Mouse (Mus musculus): Measurements from ENCODE around the gene Mast3.

Mast3 gene

GRCm38 (mm10) chr8:70760350-70760749 lies 44.5 kb downstream of the Mast3 start:
- no peak for DNase-seq (ENCODE audit: low spot score)

DNA sequence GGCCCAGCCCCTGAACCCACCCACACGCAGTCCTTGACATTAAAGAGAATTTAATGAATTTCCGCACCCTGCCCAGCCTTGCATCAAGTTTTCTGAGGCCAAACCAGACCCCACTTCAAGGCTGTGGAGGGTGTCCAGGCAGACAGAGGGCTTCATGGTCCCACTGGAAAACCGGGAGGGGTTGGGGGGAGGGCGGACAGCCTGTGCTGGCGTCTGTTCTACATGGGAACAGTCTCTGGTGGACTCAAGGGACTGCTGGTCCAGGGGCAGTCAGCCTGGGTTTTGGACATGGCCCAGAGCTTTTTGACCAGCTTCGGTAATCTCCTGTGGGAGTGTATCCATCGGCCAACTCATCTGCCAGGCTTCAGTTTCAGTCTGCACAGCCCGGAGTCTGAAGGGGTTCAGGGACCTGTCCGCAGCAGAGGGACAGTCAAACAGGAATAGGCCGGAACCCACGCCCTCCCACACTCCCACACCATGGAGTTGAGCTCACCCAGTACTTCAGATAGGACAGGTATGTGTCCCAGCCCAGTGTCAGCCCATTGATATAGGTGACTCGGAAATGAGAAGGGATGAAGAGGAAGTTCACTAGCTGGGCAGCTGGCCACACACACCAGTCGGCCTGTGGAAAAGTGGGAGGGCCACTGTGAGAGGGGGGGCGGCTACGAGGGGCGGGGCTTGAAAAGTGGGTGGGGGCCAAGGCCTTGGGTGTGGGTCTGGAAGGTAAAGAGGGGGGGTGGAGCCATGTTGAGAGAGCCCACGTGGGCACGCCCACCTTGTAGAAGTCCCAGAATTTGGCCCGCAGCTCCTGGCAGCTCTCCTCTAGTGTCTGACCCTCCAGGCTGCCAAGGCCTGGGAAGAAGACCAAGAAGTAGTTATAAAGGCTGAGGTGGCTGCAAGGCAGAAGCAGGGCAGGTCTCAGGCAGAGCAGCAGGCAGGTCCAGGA lies 46.0 kb downstream of the Mast3 start:
- DNase-seq (ENCODE audit: low spot score), result no peak

- no peak for DNase-seq (ENCODE audit: low spot score)
Measured at GRCm38 (mm10) chr8:70758308-70758615, 46.6 kb downstream of the Mast3 start.

DNA sequence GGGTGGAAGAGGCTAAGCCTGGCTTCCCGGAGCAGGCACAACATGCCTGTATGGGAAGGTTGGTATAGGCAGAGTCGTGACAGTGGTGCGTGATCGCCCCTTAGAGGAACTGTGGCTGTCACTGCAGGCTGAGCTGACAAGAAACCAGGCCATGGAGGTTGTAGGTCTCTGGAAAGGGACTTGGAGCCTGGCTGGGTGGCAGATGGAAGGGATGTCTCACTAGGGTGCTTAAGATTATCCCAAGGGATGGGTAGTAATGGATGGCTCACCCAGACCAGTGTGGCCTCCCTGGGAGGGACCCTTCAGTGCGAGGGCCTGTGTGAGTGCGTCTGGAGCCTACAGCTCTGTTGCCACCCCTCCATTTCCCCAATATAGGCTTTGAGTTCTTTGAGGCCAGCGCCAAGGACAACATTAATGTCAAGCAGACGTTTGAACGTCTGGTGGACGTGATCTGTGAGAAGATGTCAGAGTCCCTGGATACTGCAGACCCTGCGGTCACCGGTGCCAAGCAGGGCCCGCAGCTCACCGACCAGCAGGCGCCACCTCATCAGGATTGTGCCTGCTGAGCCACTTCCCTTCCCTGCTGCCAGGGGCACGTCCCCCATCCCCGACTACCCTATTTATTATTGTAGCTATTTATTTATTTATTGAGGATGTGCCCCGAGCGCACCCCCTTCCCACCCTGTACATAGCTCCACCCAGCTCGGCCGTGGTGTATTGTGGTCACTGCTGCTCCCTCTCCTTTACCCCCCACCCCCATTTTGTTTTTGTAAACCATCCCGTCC lies 47.1 kb downstream of the Mast3 start:
- DNase-seq (ENCODE audit: low spot score), result peak; percentile 5

DNA sequence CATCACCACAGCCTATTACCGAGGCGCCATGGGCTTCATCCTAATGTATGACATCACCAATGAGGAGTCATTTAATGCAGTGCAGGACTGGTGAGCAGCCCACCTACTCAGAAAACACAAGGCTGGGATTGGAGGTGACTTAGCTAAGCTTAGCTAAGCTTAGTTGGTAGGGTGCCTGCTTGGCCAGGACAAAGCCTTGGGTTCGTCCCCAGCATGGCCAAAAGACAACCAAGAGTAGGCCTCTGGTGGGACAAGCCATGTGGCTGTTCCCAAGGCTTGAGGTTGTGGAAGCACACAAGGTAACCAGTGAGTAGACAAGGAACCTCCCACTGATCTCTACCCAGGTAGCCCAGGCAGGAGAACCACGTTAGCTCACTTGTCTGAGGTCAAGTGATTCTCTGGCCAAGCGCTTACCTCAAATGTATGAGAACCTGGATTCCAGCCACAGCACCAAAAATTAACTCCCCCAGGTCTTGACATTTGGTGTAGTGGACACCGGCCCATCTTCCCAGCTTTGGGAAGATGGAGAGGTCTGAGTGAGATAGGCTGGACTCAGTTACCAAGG lies 48.3 kb downstream of the Mast3 start:
- DNase-seq (ENCODE audit: low spot score), result no peak

DNA sequence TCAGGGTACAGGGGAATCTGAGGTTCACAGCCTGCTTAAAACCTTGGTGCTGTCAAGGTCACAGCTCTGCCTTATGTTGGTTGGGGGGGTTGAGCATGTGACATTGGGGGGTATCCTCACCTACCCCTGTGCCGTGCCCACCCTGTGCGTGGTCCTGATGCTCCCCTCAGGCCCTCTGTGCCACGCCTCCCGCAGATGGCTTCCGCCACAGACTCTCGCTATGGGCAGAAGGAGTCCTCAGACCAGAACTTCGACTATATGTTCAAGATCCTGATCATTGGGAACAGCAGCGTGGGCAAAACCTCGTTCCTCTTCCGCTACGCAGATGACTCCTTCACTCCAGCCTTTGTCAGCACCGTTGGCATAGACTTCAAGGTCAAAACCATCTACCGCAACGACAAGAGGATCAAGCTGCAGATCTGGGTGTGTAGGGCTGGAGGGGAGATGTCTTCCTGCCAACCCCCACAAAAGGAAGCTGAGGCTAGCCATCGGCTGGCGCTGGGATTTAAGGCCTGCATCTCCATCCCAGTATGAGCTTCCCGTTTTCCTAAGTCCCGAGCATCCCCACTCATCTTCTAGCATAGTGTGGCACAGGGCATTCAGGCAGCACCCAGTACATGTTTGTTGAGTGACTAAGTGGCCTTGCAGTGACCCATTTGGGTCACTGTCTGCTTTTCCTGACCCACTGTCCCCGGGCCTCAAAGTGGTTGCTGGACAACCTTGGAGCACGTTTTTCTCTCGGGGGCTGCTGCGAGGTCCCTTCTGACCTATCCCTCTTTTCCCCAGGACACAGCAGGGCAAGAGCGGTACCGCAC lies 49.0 kb downstream of the Mast3 start:
- DNase-seq (ENCODE audit: low spot score), result no peak

DNA sequence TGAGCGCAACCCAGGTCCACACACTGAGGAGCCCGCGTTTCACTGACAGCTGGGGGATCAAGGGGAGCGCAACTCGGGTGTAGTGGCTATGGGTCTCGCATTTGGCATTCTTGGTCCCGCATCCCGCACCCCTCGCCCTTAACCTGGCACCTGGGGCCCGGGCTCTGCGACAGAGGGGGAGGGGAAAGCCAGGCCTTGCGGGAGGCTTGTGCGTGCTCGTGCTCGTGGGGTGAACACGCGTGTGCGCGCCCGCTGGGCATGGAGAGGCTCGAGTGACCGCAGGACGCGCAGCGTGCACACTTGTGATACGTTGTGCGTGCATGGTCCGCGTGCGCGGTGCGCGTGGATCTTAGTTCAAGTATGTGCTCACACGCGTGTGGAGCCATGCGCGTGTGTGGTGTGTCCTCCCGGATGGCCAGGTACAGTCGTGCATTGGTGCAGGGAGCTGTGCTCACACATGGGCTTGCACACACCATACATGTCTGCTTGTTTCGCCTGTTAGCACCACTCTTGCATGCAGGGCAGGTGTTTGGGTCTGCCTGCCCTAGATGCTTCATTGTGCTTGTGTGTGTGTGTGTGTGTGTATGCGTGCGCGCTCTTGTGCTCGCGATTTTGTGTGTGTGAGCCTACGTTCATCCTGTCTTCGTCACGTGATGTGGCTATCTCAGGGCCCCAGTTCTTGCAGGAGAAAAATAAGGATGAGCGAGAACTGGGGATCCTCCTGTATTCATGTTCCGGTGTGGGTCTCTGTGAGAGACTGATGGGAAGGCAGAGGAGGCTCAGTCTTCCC lies 49.8 kb downstream of the Mast3 start:
- DNase-seq (ENCODE audit: low spot score), result no peak

DNA sequence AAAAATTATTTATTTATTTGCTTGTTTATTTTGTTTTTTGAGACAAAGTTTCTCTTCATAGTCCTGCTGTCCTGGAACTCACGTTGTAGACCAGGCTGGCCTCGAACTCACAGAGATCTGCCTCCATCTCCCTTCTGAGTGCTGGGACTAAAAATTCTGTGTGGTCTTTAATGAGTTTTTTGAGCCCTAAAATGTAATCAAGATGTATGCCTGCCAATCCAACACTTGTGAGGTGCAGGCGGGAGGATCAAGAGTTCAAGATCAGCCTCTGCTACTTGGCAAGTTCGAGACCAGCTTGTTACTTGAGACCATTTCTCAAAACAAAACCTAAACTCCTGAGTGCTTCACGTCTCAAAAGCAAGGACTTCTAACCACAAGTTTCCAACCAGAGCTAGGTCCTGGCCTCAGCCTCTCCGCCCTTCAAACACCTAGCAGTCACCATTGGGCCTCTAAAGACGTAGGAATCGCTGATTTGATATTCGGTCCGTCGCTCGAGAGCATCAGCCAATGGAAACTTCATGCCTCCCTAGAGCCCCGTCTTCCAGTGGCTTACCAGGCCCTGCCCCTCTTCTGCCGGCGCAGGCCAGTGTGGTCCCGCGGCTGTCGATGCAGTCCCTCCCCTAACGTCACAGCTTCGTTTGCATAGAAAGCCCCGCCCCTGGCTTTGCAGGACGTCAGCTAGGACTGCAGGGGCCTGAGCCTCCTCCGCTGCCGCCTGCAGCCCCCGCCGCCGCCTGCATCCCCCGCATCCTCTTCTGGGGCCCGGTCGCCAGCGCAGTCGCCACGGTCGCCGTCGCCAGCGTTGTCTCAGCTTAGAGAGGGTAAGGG lies 50.6 kb downstream of the Mast3 start, which contains the start of gene Rab3a:
TSS of gene Rab3a (plus strand) at position 637 of the 828 bp plus-strand sequence.
- DNase-seq (ENCODE audit: low spot score), result peak; percentile 89

DNA sequence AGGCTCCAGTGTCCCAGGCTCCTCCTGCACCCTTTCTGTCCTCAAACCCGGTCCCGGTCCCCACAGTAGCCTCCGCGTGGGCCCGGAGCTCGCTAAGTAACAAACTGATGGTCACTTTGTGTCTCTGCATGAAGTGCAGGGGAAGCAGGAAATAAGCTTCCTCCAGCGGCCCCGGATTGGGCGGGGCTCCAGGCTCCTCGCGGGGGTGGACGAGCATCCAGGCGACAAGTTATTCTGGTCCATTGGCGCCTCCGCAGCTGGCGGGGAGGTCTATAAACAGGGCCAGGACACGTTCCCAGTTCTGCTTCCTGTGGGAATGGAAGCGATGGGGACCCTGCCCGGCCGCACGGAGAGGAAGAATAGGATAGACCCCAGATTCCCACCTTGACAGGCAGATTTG lies 51.7 kb downstream of the Mast3 start:
- DNase-seq (ENCODE audit: low spot score), result peak; percentile 56

GRCm38 (mm10) chr8:70752000-70752764 lies 52.7 kb downstream of the Mast3 start:
- DNase-seq (ENCODE audit: low spot score), result peak; percentile 62

DNA sequence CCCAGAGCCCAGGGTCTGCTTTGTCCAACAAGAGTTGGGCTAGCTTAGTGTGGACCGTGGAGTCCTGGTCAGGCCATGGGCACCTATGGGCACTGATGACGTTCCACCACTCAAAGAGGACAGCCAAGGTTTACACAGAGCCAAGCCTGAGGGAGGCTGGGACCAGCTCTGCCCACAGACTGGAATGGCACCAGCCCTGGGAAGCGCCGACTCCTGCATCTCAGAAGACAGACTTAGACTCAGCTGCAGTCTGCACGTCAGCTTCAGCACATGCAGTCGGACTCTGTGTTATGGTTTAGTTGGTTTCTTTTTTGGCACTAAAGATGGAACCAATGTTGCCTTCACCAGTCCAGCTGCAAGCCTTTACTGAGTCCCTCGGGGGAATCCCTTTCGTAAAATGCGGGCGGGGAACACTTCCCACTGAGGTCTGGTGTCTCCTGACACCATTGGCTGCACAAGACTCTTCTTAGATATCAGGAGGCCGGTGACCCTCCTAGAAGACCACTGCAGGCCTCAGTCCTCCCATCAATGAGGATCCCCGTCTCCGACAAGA lies 54.6 kb downstream of the Mast3 start:
- DNase-seq (ENCODE audit: low spot score), result no peak

DNA sequence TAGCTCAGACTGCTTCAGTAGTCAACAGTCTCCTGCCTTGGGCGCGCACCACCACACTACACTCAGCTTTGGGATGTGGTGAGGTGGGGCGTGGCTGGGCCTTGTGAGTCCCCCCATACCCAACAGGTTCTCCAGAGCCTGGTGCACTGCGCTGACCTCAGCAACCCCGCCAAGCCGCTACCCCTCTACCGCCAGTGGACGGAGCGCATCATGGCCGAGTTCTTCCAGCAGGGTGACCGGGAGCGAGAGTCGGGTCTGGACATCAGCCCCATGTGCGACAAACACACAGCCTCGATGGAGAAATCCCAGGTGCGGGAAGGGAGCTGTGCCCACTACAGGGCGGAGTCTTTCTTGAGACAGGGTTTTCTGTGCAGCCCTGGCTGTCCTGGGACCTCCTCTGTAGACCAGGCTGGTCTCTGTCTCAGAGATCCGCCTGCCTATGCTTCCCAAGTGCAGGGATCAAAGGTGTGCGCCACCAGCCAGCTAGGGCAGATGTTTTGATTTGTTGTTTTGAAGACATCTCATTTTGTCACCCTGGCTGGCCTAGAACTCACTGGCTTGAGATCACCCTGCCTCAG lies 55.7 kb downstream of the Mast3 start:
- no peak for DNase-seq (ENCODE audit: low spot score)

DNA sequence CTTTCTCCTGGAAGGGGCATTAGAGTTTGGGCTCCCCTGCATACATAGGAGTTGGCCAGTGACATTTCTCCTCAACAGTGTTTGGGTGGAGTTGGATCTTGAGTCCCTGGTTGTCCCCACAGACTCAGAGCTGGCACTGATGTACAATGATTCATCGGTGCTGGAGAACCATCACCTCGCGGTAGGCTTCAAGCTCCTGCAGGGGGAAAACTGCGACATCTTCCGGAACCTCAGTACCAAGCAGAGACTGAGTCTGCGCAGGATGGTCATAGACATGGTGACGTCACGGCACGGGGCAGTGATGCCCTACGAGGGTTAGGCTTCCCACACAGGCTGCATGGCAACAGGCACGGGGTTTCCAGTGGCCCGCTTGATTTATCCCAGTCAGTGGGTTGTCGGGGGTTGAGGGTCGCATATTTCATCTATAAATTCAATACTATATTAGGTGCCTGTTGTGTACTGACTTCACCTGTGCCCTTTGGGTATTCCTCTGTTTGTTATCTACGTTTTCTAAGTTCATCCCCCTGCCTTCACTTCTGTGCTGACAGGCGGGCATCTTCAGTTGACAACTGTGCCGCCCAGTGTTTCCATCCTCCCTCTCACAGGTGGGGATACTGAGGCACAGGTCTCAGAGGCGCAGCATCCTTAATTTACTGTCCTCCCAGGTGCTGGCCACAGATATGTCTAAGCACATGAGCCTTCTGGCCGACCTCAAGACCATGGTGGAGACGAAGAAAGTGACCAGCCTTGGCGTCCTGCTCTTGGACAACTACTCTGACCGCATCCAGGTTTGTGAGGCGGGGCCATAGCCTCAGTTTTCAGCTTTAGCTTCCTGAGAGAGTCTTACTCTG lies 56.4 kb downstream of the Mast3 start:
- no peak for DNase-seq (ENCODE audit: low spot score)

- DNase-seq (ENCODE audit: low spot score), result no peak
Measured at GRCm38 (mm10) chr8:70747211-70747890, 57.5 kb downstream of the Mast3 start.

- DNase-seq (ENCODE audit: low spot score), result no peak
Measured at GRCm38 (mm10) chr8:70746676-70747075, 58.2 kb downstream of the Mast3 start.

DNA sequence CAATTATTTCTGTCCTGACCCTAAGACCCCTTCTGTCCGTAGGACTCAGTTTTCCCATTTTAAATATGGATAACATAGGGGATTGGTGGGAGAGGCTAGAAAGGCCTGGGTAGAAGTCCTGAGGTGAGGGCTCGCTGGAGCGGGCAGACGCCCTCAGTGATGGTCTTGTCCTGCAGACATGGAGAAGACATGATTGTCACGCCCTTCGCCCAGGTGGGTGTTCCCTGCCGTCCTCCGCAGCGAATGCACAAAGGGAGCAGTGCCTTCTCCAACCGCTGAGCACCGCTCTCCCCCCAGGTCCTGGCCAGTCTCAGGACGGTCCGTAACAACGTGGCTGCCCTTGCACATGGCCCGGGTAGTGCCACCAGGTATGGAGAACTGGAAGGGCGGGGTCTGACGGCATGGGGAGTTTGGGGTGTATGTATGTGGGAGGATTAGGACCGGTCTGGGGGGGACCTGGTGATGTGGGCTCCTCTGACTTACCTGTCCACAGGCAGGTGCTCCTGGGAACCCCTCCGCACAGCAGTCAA lies 59.1 kb downstream of the Mast3 start:
- DNase-seq (ENCODE audit: low spot score), result no peak

GRCm38 (mm10) chr8:70744806-70745205 lies 60.0 kb downstream of the Mast3 start:
- DNase-seq (ENCODE audit: low spot score), result no peak
